Mouse (Mus musculus): ENCODE data around the gene Olfr319. TPM values are rescaled to one million over a fixed set of nuclear protein-coding genes. Genes with fewer than 3 reads are reported as not detected.
"Not testable (repeated sequence)": the region's sequence is repeated elsewhere in the genome, so short reads cannot be mapped to it uniquely, and the experiment has no call there.

The Olfr319 gene
- polyA plus RNA-seq, 1 experiment from 2014 or later: not detected

DNA sequence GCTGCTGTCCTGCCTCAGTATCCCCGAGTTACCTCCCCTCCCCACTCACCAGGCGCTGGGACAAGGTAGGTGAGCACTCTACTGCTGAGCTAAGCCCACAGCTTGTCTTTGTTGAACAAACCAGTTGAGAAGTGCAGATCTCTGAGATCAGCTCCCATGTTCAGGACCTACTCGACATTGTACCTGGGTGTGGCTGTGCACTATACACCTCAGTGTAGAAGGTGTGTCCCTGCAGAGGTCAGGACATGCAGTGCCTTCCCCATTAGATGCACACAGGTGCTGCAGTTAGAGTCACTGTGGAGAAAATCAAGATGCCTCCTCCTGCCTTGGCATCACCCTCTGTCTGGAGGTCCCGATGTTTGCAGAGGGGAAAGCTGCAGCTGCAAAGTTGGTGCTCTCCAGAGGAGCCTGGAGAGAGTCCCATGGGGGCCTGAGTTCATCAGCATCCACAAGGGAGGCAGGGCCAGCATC lies 39.9 kb downstream of the Olfr319 start, which contains the start of gene Olfr317:
Olfr317 (minus strand) TSS at position 421 of the 471 bp plus-strand sequence.
- no peak within 1 kb of the TSS for H3K9ac ChIP-seq
- WGBS: 77% methylated on average over 4 of the region's 4 CpGs
- no peak within 1 kb of the TSS for H3K4me2 ChIP-seq
- no peak within 1 kb of the TSS for H3K4me3 ChIP-seq (replicated peaks)
- no peaks in the 10 kb centered on the region for H3K27me3 ChIP-seq
- H3K36me3 ChIP-seq: no peaks in the 10 kb centered on the region
- H3K4me1 ChIP-seq: no peaks in the 10 kb centered on the region
- no peaks in the 10 kb centered on the region for H3K9me3 ChIP-seq (replicated peaks)
- ATAC-seq (replicated peaks; ENCODE audit: low FRiP score): no peak
- H3K27ac ChIP-seq: no peak within 1 kb of the TSS

DNA sequence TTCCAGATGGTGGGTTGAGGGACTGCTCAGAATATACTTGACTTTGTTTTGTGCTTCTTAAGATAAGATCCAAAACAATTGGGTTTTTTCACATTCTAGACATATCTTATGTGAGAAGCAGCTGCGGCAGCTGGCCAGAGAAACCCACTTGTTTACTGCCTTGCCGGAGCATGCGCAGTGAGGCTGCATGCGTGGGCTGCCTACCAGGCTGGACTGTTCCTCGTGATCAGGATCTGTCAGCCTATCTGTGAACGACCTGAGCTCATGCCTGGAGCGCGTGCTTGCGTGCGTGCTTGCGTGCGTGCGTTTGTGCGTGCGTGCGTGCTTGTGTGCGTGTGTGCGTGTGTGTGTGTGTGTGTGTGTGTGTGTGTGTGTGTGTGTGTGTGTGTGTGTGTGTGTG lies 52.1 kb downstream of the Olfr319 start:
- 77% methylated on average over 18 of the region's 18 CpGs for WGBS
- not testable (repeated sequence) for H3K9me3 ChIP-seq (replicated peaks); ATAC-seq (replicated peaks; ENCODE audit: low FRiP score); H3K4me2 ChIP-seq; H3K4me1 ChIP-seq; H3K27me3 ChIP-seq; H3K36me3 ChIP-seq; H3K27ac ChIP-seq; H3K9ac ChIP-seq; H3K4me3 ChIP-seq (replicated peaks)

DNA sequence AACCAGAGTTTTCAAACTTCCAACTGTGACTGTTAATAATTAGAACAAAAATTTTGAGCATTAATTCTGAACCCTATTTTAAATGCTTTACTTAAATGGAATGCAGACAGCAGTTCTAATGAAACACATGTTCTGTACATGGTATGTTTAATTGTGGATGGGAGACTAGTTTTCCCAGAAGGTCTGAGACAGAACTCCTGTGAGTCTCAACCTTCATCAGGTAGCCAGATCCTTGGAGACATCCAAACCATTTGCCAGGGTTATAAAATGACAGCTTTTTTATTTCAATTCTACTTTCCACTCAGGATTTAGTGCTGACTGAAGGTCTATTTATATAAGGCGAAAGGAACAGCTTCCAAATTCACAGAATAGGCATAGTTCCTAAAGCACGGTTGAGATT lies 53.5 kb downstream of the Olfr319 start, which contains the start of gene Olfr316:
Olfr316 (plus strand) TSS at position 301 of the 400 bp plus-strand sequence.
- no peaks in the 10 kb centered on the region for H3K27me3 ChIP-seq
- H3K4me2 ChIP-seq: no peak within 1 kb of the TSS
- 88% methylated on average over 2 of the region's 2 CpGs for WGBS
- ATAC-seq (replicated peaks; ENCODE audit: low FRiP score): no peak
- H3K4me3 ChIP-seq (replicated peaks): no peak within 1 kb of the TSS
- no peaks in the 10 kb centered on the region for H3K36me3 ChIP-seq
- no peaks in the 10 kb centered on the region for H3K9me3 ChIP-seq (replicated peaks)
- H3K4me1 ChIP-seq: no peaks in the 10 kb centered on the region
- no peak within 1 kb of the TSS for H3K27ac ChIP-seq
- H3K9ac ChIP-seq: no peak within 1 kb of the TSS

Other genes with a start within 250 kb of the Olfr319 start
- gene Lypd9, start 246.2 kb upstream of the Olfr319 start, polyA plus RNA-seq (2015; fragmentation: Nextera tagmentation; extraction: Ambion mirVana): not detected in 2 replicates
- not detected in 2 replicates for gene Olfr30, start 236.9 kb upstream of the Olfr319 start, polyA plus RNA-seq (2015; fragmentation: Nextera tagmentation; extraction: Ambion mirVana)
- gene Olfr332, start 206.6 kb upstream of the Olfr319 start, polyA plus RNA-seq (2015; fragmentation: Nextera tagmentation; extraction: Ambion mirVana): 0.08 TPM in 1 of 2 replicates, not detected in the other
- gene Olfr331, start 196.6 kb upstream of the Olfr319 start, polyA plus RNA-seq (2015; fragmentation: Nextera tagmentation; extraction: Ambion mirVana): not detected in 2 replicates
- gene Olfr330, start 164.3 kb upstream of the Olfr319 start, polyA plus RNA-seq (2015; fragmentation: Nextera tagmentation; extraction: Ambion mirVana): not detected in 2 replicates
- not detected in 2 replicates for gene Olfr329-ps, start 152.7 kb upstream of the Olfr319 start, polyA plus RNA-seq (2015; fragmentation: Nextera tagmentation; extraction: Ambion mirVana)
- 0.05 and 0.09 TPM in 2 replicates for gene Olfr328, start 143.5 kb upstream of the Olfr319 start, polyA plus RNA-seq (2015; fragmentation: Nextera tagmentation; extraction: Ambion mirVana)
- not detected in 2 replicates for gene Olfr224, start 128.6 kb upstream of the Olfr319 start, polyA plus RNA-seq (2015; fragmentation: Nextera tagmentation; extraction: Ambion mirVana)
- gene Olfr325, start 121.4 kb upstream of the Olfr319 start, polyA plus RNA-seq (2015; fragmentation: Nextera tagmentation; extraction: Ambion mirVana): not detected in 2 replicates
- not detected in 2 replicates for gene Olfr324, start 104.0 kb upstream of the Olfr319 start, polyA plus RNA-seq (2015; fragmentation: Nextera tagmentation; extraction: Ambion mirVana)
- gene 2210407C18Rik, start 83.1 kb upstream of the Olfr319 start, polyA plus RNA-seq (2015; fragmentation: Nextera tagmentation; extraction: Ambion mirVana): not detected in 2 replicates
- gene Olfr323, start 68.7 kb upstream of the Olfr319 start, polyA plus RNA-seq (2015; fragmentation: Nextera tagmentation; extraction: Ambion mirVana): not detected in 2 replicates
- 0.13 and 0.33 TPM in 2 replicates for gene Trim58, start 58.7 kb upstream of the Olfr319 start, polyA plus RNA-seq (2015; fragmentation: Nextera tagmentation; extraction: Ambion mirVana)
- gene Olfr322, start 40.4 kb upstream of the Olfr319 start, polyA plus RNA-seq (2015; fragmentation: Nextera tagmentation; extraction: Ambion mirVana): 0.04 TPM in 1 of 2 replicates, not detected in the other
- gene Olfr320, start 18.1 kb upstream of the Olfr319 start, polyA plus RNA-seq (2015; fragmentation: Nextera tagmentation; extraction: Ambion mirVana): not detected in 2 replicates
- gene Olfr318, start 24.9 kb downstream of the Olfr319 start, polyA plus RNA-seq (2015; fragmentation: Nextera tagmentation; extraction: Ambion mirVana): not detected in 2 replicates
- not detected in 2 replicates for gene Olfr317, start 40.0 kb downstream of the Olfr319 start, polyA plus RNA-seq (2015; fragmentation: Nextera tagmentation; extraction: Ambion mirVana)
- gene Olfr316, start 53.6 kb downstream of the Olfr319 start, polyA plus RNA-seq (2015; fragmentation: Nextera tagmentation; extraction: Ambion mirVana): not detected in 2 replicates
- gene Olfr315, start 74.0 kb downstream of the Olfr319 start, polyA plus RNA-seq (2015; fragmentation: Nextera tagmentation; extraction: Ambion mirVana): not detected in 2 replicates
- not detected in 2 replicates for gene Olfr314, start 83.8 kb downstream of the Olfr319 start, polyA plus RNA-seq (2015; fragmentation: Nextera tagmentation; extraction: Ambion mirVana)
- 0.35 and 0.63 TPM in 2 replicates for gene Fam183b, start 102.8 kb downstream of the Olfr319 start, polyA plus RNA-seq (2015; fragmentation: Nextera tagmentation; extraction: Ambion mirVana)
- gene Olfr313, start 115.8 kb downstream of the Olfr319 start, polyA plus RNA-seq (2015; fragmentation: Nextera tagmentation; extraction: Ambion mirVana): not detected in 2 replicates
- not detected in 2 replicates for gene Olfr312, start 130.1 kb downstream of the Olfr319 start, polyA plus RNA-seq (2015; fragmentation: Nextera tagmentation; extraction: Ambion mirVana)
- not detected in 2 replicates for gene Olfr311, start 140.1 kb downstream of the Olfr319 start, polyA plus RNA-seq (2015; fragmentation: Nextera tagmentation; extraction: Ambion mirVana)
- 7.2 and 9.0 TPM in 2 replicates for gene Gm12258, start 148.0 kb downstream of the Olfr319 start, polyA plus RNA-seq (2015; fragmentation: Nextera tagmentation; extraction: Ambion mirVana)
- gene 2810021J22Rik, start 168.1 kb downstream of the Olfr319 start, polyA plus RNA-seq (2015; fragmentation: Nextera tagmentation; extraction: Ambion mirVana): 8.8 and 9.9 TPM in 2 replicates
- gene Zfp39, start 205.1 kb downstream of the Olfr319 start, polyA plus RNA-seq (2015; fragmentation: Nextera tagmentation; extraction: Ambion mirVana): 5.2 and 6.9 TPM in 2 replicates
- gene Btnl10, start 218.7 kb downstream of the Olfr319 start, polyA plus RNA-seq (2015; fragmentation: Nextera tagmentation; extraction: Ambion mirVana): 0.10 and 0.30 TPM in 2 replicates
- 243 and 247 TPM in 2 replicates for gene Rnf187, start 239.8 kb downstream of the Olfr319 start, polyA plus RNA-seq (2015; fragmentation: Nextera tagmentation; extraction: Ambion mirVana)
- gene Hist3h2ba, start 249.8 kb downstream of the Olfr319 start, polyA plus RNA-seq (2015; fragmentation: Nextera tagmentation; extraction: Ambion mirVana): 81.6 and 82.0 TPM in 2 replicates

Data from kidney, embryonic 15.5 days (tissue).